ENCODE assay signal across 8 mouse cellular contexts in the genomic region with DNA sequence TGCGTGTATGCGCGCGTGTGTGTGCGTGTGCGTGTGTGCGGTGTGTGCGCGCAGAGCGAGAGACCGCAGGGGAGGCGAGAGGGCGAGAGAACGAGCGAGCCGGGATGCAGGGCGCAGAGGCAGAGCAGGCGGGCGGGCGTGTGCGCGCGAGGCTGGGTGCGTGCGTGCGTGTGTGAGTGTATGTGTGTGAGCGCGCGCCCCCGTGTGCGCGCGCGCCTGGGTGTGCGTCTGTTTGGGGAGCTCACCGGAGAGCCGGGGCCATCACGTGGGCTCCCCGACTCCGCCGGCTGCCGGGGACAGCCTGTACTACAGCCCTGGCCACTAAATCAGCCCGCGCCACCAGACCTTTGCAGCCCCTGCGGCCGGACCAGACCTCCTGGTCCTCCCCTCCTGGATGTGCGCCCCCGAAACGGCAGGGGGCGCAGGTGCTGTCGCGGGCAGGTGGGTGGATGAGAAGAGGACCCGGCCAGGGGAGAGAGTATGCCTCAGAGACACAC.
A peak's percentile ranks its signal among the peaks of the same experiment; 100 is the strongest.
DNase-seq lines count a peak whose midpoint lies in the region; ATAC-seq and TF ChIP-seq lines count a peak whose summit lies in the region.

No protein-coding gene starts in this region.

- peak; percentile 89 for ATAC-seq in Patski
- ATAC-seq in frontal cortex, adult (ENCODE audit: low TSS enrichment) = peak; percentile 81
- ATAC-seq in neural tube, embryonic 15.5 days (ENCODE audit: low FRiP score) = peak; percentile 91

- no peaks in the 10 kb centered on the region for H3K9me3 ChIP-seq in neural tube, embryonic 15.5 days (replicated peaks)

- peak overlapping the region; percentile 54 for H3K4me3 ChIP-seq in cerebellum, adult 2 months (replicated peaks; ENCODE audit: insufficient read depth, low read depth, low read length)
- peak overlapping the region; percentile 71 for H3K4me3 ChIP-seq in lung, adult 2 months (replicated peaks; ENCODE audit: extremely low read depth, low read depth, low read length)
- peak overlapping the region; percentile 65 for H3K4me3 ChIP-seq in neural tube, embryonic 15.5 days (replicated peaks)

- TF ChIP-seq POLR2A in cerebellum, adult 2 months (IDR thresholded peaks at IDR 0.05; ENCODE audit: borderline replicate concordance, insufficient read depth, low read length) = peak; percentile 57
- no peak for TF ChIP-seq POLR2A in lung, adult 2 months (IDR thresholded peaks at IDR 0.05; ENCODE audit: borderline replicate concordance, extremely low read depth, low read depth, low read length)

- POLR2A ChIA-PET in Patski (lab: Charles Lee) = interaction anchor here (0.8 to 1.1 kb wide), 2 partner anchors 72 to 647 kb away, joined by 3 read pairs; no protein-coding TSS in a partner anchor

- H3K4me1 ChIP-seq in cerebellum, adult 2 months (ENCODE audit: control insufficient read depth, insufficient read depth, low read length) = peaks cover 3% of the 10 kb centered on the region; the same call in 1 of the 2 replicates
- H3K4me1 ChIP-seq in lung, adult 2 months (ENCODE audit: control insufficient read depth, insufficient read depth, low read length) = peaks cover 18% of the 10 kb centered on the region
- peaks cover 40% of the 10 kb centered on the region for H3K4me1 ChIP-seq in neural tube, embryonic 15.5 days

- in situ Hi-C loops in Patski (cut with MboI; ENCODE audit: low pct_unique_long_range_greater_than_20kb) = no loop called here

- CTCF ChIA-PET in Patski (lab: Charles Lee) = interaction anchor here (1.0 to 1.3 kb wide), 2 partner anchors 20 to 36 kb away, joined by 3 read pairs; no protein-coding TSS in a partner anchor

- no peak for DNase-seq in Patski (ENCODE audit: low read depth, low spot score)
- DNase-seq in cerebellum, adult 2 months = peak; percentile 90 to 93
- DNase-seq in heart, postnatal 4 days = peak; percentile 81
- DNase-seq in layer of hippocampus, adult 8-10 months (ENCODE audit: low spot score in 2 of 2) = peak; percentile 82 to 86
- peak; percentile 43 for DNase-seq in lung, adult 2 months
- DNase-seq in thymus, postnatal 36 days = peak; percentile 57 to 59

- H3K9ac ChIP-seq in neural tube, embryonic 15.5 days (replicated peaks) = peak overlapping the region; percentile 64

- WGBS in cerebellum, adult 2 months = 0% methylated on average over 49 of the region's 53 CpGs
- WGBS in lung, adult 2 months = under 1% methylated on average over 50 of the region's 53 CpGs
- under 1% methylated on average over 38 of the region's 53 CpGs for WGBS in neural tube, embryonic 15.5 days

- no peaks in the 10 kb centered on the region for H3K36me3 ChIP-seq in neural tube, embryonic 15.5 days

- no peak for TF ChIP-seq CTCF in Patski (IDR thresholded peaks at IDR 0.05)
- peak; percentile 49 for TF ChIP-seq CTCF in cerebellum, adult 2 months (IDR thresholded peaks at IDR 0.05; ENCODE audit: borderline replicate concordance, insufficient read depth, low read depth, low read length)
- 0 out of 2 replicates have a peak, but pooled peaks have one; percentile 14 for TF ChIP-seq CTCF in lung, adult 2 months (IDR thresholded peaks at IDR 0.05; ENCODE audit: insufficient read depth, low read length)

- peak overlapping the region; percentile 100 for H3K4me2 ChIP-seq in neural tube, embryonic 15.5 days

- peak overlapping the region; percentile 47 for H3K27ac ChIP-seq in cerebellum, adult 2 months (ENCODE audit: insufficient read depth, low read length)
- H3K27ac ChIP-seq in neural tube, embryonic 15.5 days (replicated peaks) = peak overlapping the region; percentile 83

- H3K27me3 ChIP-seq in Patski = peaks cover 3% of the 10 kb centered on the region
- H3K27me3 ChIP-seq in cerebellum, adult 2 months (ENCODE audit: control insufficient read depth, insufficient read depth, low read length) = no peaks in the 10 kb centered on the region
- peaks cover 12% of the 10 kb centered on the region; the same call in 1 of the 2 replicates for H3K27me3 ChIP-seq in neural tube, embryonic 15.5 days (replicated peaks)
